Mouse (Mus musculus) MEL-GATA-1-ER (cell line): ENCODE data around the gene Lhfpl5.
A peak's percentile ranks its signal among the peaks of the same experiment; 100 is the strongest.
"Not testable (repeated sequence)": the region's sequence is repeated elsewhere in the genome, so short reads cannot be mapped to it uniquely, and the experiment has no call there.

Experiments
- DNase-seq: peaks from one replicate; pipeline ENCODE4 v3.0.0-alpha.2; 2012; ENCODE audit warnings: low read depth; ENCODE audit errors: extremely low read depth

Gene Lhfpl5

DNA sequence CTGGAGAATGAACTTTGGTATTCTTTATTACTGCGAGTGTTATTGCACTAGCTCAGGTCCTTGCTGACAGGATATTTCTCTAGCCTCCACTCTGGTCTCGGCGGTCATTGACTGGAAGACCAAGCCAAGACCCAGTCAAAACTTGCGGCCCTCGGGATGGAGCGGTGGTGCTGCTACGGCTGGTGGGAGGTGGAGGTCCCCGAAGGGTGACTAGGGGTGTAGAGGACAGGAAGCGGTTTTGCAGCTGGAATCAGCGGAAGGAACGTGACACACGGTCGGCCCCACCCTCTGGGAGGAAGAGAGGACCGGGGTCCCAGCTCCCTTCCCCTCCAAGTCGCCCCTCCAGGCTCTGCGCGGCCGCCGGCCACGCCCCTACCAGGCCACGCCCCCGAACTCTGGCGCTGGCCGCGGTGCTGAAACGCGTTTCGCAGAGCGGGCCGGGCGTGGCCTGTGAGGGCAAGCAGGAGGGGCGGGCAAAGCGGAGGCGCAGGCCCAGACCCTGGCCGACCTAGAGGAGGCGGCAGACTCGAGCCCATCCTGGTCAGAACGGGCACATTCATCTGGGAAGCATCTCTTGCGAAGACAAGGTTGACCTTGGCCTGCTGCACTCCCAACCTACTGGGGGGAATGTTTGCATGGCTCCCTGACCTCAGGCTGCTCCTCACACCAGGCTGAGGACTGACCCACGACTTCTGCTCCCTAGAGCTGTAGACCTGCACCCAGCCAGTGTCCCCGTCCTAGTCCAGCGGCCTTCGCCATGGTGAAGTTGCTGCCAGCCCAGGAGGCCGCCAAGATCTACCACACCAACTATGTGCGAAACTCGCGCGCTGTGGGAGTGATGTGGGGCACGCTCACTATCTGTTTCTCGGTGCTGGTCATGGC is at the start of gene Lhfpl5:
TSS of gene Lhfpl5 (plus strand) at position 398 of the 882 bp plus-strand sequence.
- DNase-seq = no peak

DNA sequence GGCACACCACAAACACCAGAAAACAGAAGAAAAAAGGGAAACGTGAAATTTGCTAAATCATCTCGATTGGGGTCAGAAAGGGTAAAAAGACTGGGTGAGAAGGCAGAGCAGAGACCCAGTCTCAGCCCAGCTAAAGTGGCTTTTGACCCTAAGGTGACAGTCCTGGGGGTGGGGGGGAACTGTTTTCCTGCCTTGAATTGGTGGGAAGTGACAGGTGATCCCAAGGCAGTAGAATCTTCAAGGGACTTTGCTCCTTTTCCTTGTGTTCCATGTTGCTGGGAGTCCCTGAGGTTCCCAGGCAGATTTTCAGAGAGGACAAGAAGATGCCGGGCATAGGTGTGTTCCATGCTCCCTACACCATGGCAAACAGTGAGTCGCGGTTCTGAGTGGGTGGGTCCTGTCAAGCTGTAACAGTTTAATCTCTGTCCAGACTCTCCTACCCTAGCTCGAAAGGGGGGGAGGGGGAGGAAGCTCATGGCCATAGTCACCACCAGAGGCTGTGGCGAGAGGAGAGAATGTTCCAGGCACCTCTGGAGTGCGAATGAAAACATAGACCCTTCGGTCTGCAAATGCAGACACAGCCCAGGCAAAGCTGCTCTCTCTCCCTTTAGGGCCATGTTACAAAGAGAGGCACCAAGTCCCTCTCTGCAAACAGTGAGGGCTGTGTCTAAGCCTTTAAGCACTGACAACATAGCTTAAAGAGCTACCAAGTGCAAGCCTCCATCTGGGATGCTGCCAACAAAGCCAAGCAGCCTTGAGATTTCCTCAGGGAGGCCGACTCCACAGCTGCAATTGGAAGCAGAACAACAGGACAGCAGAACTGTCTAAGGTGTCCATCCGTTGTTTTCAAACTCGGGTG is 48.0 kb upstream of the Lhfpl5 start:
- DNase-seq = no peak

DNA sequence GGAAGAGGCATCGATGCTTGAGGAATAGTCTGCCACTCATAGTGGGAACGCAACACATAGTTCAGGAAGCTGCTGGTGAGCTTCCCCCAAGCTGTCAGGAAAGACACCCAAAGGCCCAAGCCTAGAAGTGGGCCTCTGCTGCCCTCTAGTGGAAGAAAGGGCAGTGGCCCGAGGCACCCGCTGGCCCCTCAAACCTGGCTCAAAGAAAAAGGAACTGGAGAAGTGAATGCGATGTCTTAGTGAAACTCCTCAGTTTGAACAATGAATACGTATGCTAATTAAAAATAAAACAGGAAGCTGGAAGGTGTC is 47.4 kb upstream of the Lhfpl5 start:
- DNase-seq = peak; percentile 59

DNA sequence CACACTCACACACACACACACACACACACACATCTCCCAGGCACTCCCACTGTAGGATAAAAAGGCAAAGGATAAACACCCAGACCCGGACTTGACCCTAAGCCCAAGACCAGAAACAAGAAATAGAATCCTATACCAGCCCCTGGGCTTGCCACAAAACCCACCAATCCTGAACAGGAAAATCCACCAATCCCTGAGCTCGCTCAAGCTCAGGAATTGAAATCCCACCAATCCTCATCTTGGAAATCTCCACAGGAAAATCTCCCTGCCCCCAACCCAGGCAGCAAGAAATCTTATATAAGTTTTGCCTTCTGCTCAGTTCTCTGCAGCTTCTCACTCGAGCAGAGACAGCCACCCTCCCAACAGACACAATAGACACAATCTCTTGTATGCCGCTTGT is 46.3 kb upstream of the Lhfpl5 start:
- DNase-seq = no peak

- DNase-seq = no peak
These were observed 44.9 kb upstream of the Lhfpl5 start, which contains the start of gene Armc12 for GRCm38 (mm10) chr17:28530506-28530905. Armc12 (plus strand) TSS chr17:28530806.

DNA sequence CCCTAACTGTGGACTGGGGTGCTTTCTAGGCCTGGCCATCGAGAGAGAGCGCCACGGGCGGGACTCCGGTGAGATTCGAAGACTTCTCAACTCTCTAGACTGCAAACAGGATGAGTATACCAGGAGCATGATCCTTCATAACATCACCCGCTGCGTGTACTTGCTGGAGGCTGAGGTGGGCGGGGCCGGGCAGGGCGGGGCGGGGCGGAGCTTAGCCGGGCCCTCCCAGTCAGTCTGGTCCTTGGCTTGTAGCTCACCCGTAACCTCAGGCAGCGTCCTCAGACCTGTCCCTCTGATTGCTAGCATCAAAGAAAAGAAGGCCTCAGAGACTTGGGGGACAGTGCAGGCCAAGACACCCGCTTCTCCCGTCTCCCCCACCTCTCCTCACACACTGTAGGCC is 43.5 kb upstream of the Lhfpl5 start:
- DNase-seq = no peak

- DNase-seq = no peak
These were observed 42.9 kb upstream of the Lhfpl5 start for GRCm38 (mm10) chr17:28532557-28532956.

- DNase-seq = no peak
These were observed 42.1 kb upstream of the Lhfpl5 start for GRCm38 (mm10) chr17:28533327-28533726.

GRCm38 (mm10) chr17:28537881-28538280 is 37.6 kb upstream of the Lhfpl5 start:
- no peak for DNase-seq

DNA sequence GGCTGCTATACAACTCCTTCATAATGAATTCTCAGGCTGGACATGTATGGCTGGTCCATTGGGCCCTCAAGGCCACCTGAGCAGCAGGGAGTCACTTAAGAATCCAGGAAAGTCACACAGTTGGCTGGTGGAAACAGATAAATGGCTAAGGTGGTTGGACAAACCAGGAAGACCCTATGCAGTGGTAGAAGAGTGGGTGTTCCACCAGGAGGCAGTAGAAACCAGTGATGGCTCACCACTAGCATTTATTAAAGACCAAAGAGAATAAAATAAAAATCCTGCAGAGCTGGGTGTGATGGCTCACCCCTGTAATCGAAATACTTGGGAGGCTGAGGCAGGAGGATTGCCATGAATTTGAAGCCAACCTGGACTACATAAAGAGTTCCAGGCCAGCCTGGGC is 28.5 kb upstream of the Lhfpl5 start:
- DNase-seq = no peak

GRCm38 (mm10) chr17:28548550-28548949 is 26.9 kb upstream of the Lhfpl5 start:
- no peak for DNase-seq

GRCm38 (mm10) chr17:28549111-28549510 is 26.3 kb upstream of the Lhfpl5 start, which contains the start of gene Clpsl2:
Clpsl2 (plus strand) TSS chr17:28549411.
- DNase-seq = no peak

DNA sequence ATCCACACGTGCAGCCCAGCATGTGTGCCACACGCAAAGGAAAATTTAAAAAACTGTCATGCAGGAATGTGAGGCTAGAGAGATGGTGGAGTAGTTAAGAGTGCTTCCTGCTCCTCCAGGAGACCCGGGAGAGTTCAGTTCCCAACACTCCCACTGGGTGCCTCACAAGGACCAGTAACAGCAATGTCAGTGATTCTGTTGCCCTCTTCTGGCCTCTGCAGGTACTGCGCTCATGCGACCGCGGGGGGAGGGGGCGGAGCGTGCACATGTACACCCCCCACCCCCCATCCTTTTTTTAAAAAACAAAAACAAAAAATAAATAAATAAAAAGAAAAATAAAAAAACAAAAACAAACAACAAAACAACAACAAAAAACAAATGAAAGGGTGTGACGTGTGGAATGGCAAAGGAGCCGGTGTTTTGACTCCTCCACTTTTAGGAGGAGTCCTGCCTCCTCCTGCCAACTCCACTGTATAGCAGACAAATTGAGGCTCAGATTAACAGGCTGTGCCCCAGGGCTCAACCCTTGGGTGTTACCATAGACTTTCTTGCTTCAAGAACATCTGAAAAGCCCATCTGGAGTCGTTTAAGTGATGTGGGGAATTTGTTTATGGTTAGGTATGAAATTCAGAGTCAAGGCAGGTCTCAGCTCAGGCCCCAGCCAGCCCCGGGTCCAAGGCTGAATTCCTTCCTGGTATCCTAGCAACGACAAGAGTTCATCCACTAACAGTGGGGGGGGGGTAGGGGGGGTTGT is 22.2 kb upstream of the Lhfpl5 start:
- peak; percentile 40 for DNase-seq

DNA sequence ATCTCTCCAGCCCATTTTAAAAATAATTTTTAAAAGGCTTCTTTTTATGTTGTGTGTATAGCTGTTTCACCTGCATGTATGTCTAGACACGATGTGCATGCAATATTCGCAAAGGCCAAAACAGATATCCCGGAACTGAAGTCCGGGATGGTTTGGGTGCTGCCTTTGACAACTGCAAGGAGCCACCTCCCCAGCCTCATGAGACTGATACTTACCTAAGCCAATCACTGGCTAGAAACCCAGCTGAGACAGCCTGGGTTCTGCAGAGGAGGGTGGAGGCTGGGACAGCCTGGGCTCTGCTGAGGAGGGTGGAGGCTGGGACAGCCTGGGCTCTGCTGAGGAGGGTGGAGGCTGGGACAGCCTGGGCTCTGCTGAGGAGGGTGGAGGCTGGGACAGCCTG is 21.4 kb upstream of the Lhfpl5 start:
- DNase-seq = not testable (repeated sequence)

GRCm38 (mm10) chr17:28556635-28557396 is 18.6 kb upstream of the Lhfpl5 start:
- no peak for DNase-seq

- no peak for DNase-seq
These were observed 17.7 kb upstream of the Lhfpl5 start for GRCm38 (mm10) chr17:28557772-28558171.

DNA sequence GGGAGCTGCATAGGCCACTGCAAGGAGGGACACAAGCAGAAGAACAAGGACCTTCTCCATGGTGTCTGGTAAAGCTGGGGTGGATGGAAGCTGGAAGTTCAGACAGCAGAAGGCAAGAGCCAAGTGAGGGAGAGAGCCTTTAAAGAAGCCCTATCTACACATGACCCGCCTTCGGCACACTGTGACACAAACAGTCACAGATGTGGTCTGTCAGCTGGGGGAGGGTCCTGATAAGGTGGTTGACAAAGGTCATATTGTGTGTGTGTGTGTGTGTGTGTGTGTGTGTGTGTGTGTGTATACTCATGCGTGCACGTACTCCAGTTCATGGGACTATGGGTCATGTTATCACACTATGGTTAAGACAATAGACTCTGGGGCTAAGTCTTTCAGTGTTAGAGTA is 14.8 kb upstream of the Lhfpl5 start, which contains the start of gene Clps:
TSS of gene Clps (minus strand) at position 169 of the 400 bp plus-strand sequence.
- DNase-seq = no peak

GRCm38 (mm10) chr17:28561613-28562012 is 13.8 kb upstream of the Lhfpl5 start:
- no peak for DNase-seq

- DNase-seq = no peak
These were observed 10.3 kb upstream of the Lhfpl5 start for GRCm38 (mm10) chr17:28565181-28565580.

GRCm38 (mm10) chr17:28567541-28567940 is 7.9 kb upstream of the Lhfpl5 start:
- DNase-seq = no peak

DNA sequence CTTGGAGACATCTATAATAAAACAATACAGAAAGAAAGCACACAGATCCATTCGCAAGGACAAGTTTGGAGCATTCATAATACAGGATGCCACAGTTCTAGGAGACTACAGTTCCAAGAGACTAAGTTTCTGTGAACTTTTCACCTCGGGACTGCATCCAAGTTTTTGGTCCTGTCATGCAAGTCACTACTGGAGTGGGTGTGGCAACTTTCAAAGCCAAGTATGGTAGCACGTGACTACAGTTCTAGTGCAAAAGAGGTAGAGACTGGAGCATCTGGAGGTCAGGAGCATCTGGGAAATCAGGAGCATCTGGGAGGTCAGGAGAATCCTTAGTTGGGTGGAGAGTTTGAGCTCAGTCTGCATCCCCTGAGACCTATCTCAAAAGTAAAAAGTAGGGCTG is 3.6 kb upstream of the Lhfpl5 start:
- DNase-seq = no peak
